Mouse (Mus musculus) megakaryocyte, embryonic 14.5 days (primary cell): ENCODE results near the gene Vegfa. TPM values are rescaled to one million over a fixed set of nuclear protein-coding genes. Genes with fewer than 3 reads are reported as not detected.
A peak's percentile ranks its signal among the peaks of the same experiment; 100 is the strongest.

Source experiments
- H3K27me3 ChIP-seq: replicated peaks from 2 replicates; pipeline ENCODE3; 2012; ENCODE audit warnings: inconsistent platforms
- H3K36me3 ChIP-seq: replicated peaks from 2 replicates; pipeline ENCODE3; 2012; ENCODE audit warnings: low read length, inconsistent platforms, mixed read lengths
- H3K4me1 ChIP-seq: 2 replicates; pipeline ENCODE4 v1.6.1; 2012; ENCODE audit warnings: inconsistent platforms
- H3K4me3 ChIP-seq: replicated peaks from 2 replicates; pipeline ENCODE3; 2012; ENCODE audit warnings: moderate library complexity, mild to moderate bottlenecking, inconsistent platforms
- H3K9me3 ChIP-seq: 2 replicates; pipeline ENCODE4 v1.6.1; 2012; ENCODE audit warnings: inconsistent platforms
- FLI1 ChIP-seq: IDR thresholded peaks from 2 replicates; pipeline ENCODE4 v1.6.1; 2012; ENCODE audit warnings: low read length, inconsistent platforms, mixed read lengths
- GATA1 ChIP-seq: IDR thresholded peaks from 3 replicates; pipeline ENCODE4 v1.6.1; 2012; ENCODE audit warnings: mixed read lengths, low read length, inconsistent platforms, borderline replicate concordance
- polyA plus RNA-seq: library from polyadenylated mRNA; stranded (reverse); fragments of >175 nt; gene quantifications from 2 replicates; pipeline ENCODE4 v1.2.3, GENCODE M21; 2012; ENCODE audit warnings: low replicate concordance; ENCODE audit not compliant: insufficient read depth

Vegfa gene
- polyA plus RNA-seq, 1 experiment = 103 TPM

GRCm38 (mm10) chr17:46041223-46041622 lies 9.1 kb upstream of the Vegfa start:
- no peak for TF ChIP-seq GATA1
- no peak for TF ChIP-seq FLI1
- H3K4me3 ChIP-seq = peak overlapping the region; percentile 73
- no peaks in the 10 kb centered on the region for H3K36me3 ChIP-seq

GRCm38 (mm10) chr17:46040561-46040960 lies 8.4 kb upstream of the Vegfa start:
- H3K4me3 ChIP-seq = peak overlapping the region; percentile 76
- TF ChIP-seq GATA1 = no peak
- TF ChIP-seq FLI1 = no peak

More at GRCm38 (mm10) chr17:46041223-46041622, 9.1 kb upstream of the Vegfa start:
- Histone ChIP-seq H3K4me1 (peaks cover 93% of the 10 kb centered on the region), H3K9me3 (no peaks in the 10 kb centered on the region), H3K27me3 (no peaks in the 10 kb centered on the region)

GRCm38 (mm10) chr17:46038906-46039305 lies 6.7 kb upstream of the Vegfa start:
- Histone ChIP-seq H3K4me3 (no peak overlapping the region), H3K4me1 (peaks cover 97% of the 10 kb centered on the region), H3K36me3 (no peaks in the 10 kb centered on the region), H3K9me3 (no peaks in the 10 kb centered on the region), H3K27me3 (no peaks in the 10 kb centered on the region)
- TF ChIP-seq GATA1 (no peak), FLI1 (no peak)

More at GRCm38 (mm10) chr17:46040561-46040960, 8.4 kb upstream of the Vegfa start:
- Histone ChIP-seq H3K36me3 (no peaks in the 10 kb centered on the region), H3K27me3 (no peaks in the 10 kb centered on the region), H3K4me1 (peaks cover 97% of the 10 kb centered on the region), H3K9me3 (no peaks in the 10 kb centered on the region)

- Histone ChIP-seq H3K9me3 (no peaks in the 10 kb centered on the region), H3K4me1 (peaks cover 91% of the 10 kb centered on the region), H3K27me3 (no peaks in the 10 kb centered on the region), H3K4me3 (no peak overlapping the region), H3K36me3 (no peaks in the 10 kb centered on the region)
- TF ChIP-seq GATA1 = no peak
- TF ChIP-seq FLI1 = no peak
Observed at GRCm38 (mm10) chr17:46036400-46036799, 4.2 kb upstream of the Vegfa start.

GRCm38 (mm10) chr17:46034110-46034509 lies 1.9 kb upstream of the Vegfa start:
- TF ChIP-seq GATA1 (no peak), FLI1 (no peak)
- peaks cover 74% of the 10 kb centered on the region for H3K4me1 ChIP-seq
- H3K36me3 ChIP-seq = peaks cover 7% of the 10 kb centered on the region
- H3K9me3 ChIP-seq = no peaks in the 10 kb centered on the region
- H3K27me3 ChIP-seq = no peaks in the 10 kb centered on the region
- H3K4me3 ChIP-seq = peak overlapping the region; percentile 16

- Histone ChIP-seq H3K36me3 (peaks cover 12% of the 10 kb centered on the region), H3K4me1 (peaks cover 74% of the 10 kb centered on the region), H3K4me3 (peak overlapping the region; percentile 16), H3K27me3 (no peaks in the 10 kb centered on the region), H3K9me3 (no peaks in the 10 kb centered on the region)
- TF ChIP-seq GATA1 (no peak), FLI1 (no peak)
Observed at GRCm38 (mm10) chr17:46033607-46034006, 1.4 kb upstream of the Vegfa start.

GRCm38 (mm10) chr17:46033122-46033521 lies 953 bp upstream of the Vegfa start:
- TF ChIP-seq FLI1 = no peak
- no peak for TF ChIP-seq GATA1
- H3K4me3 ChIP-seq = peak overlapping the region; percentile 98
- no peaks in the 10 kb centered on the region for H3K27me3 ChIP-seq
- no peaks in the 10 kb centered on the region for H3K9me3 ChIP-seq
- peaks cover 17% of the 10 kb centered on the region for H3K36me3 ChIP-seq
- peaks cover 74% of the 10 kb centered on the region for H3K4me1 ChIP-seq

- H3K27me3 ChIP-seq = no peaks in the 10 kb centered on the region
- H3K9me3 ChIP-seq = no peaks in the 10 kb centered on the region
- H3K36me3 ChIP-seq = peaks cover 31% of the 10 kb centered on the region
- peaks cover 74% of the 10 kb centered on the region for H3K4me1 ChIP-seq
- TF ChIP-seq FLI1 = no peak
- no peak for TF ChIP-seq GATA1
- peak overlapping the region; percentile 98 for H3K4me3 ChIP-seq
Observed at GRCm38 (mm10) chr17:46031621-46032211, 453 bp downstream of the Vegfa start.

- no peaks in the 10 kb centered on the region for H3K9me3 ChIP-seq
- H3K4me3 ChIP-seq = peak overlapping the region; percentile 98
- peaks cover 74% of the 10 kb centered on the region for H3K4me1 ChIP-seq
- TF ChIP-seq GATA1 (no peak), FLI1 (no peak)
- no peaks in the 10 kb centered on the region for H3K27me3 ChIP-seq
- peaks cover 38% of the 10 kb centered on the region for H3K36me3 ChIP-seq
Observed at GRCm38 (mm10) chr17:46030731-46031620, 1.2 kb downstream of the Vegfa start.

GRCm38 (mm10) chr17:46030323-46030730 lies 1.8 kb downstream of the Vegfa start:
- Histone ChIP-seq H3K27me3 (no peaks in the 10 kb centered on the region), H3K4me1 (peaks cover 74% of the 10 kb centered on the region)
- no peak for TF ChIP-seq FLI1
- TF ChIP-seq GATA1 = no peak

More at GRCm38 (mm10) chr17:46030323-46030730, 1.8 kb downstream of the Vegfa start:
- Histone ChIP-seq H3K36me3 (peaks cover 45% of the 10 kb centered on the region), H3K9me3 (no peaks in the 10 kb centered on the region), H3K4me3 (peak overlapping the region; percentile 98)
